In the genomic region with DNA sequence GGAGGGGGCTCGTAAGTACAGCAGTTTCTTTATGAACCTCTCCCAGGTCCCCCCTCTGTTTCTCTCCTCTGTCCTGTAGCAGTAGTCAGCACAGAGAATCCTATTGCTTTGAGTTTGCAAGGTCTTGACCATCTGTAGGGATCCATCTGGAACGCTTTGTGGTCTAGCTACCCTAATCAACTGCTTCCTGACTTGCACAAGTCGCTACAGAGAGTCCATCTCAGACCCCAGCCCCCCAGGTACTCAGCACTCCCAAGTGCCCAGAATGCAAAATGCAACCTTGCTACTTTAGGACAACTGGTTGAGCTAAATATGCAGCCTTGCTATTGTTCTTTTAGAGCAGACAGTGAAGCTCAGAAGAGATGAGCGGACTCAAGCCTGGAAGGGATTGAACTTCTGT, we compare ENCODE assay signal across 9 mouse cellular contexts. TPM values are rescaled to one million over a fixed set of nuclear protein-coding genes. Genes with fewer than 3 reads are reported as not detected.
A peak's percentile ranks its signal among the peaks of the same experiment; 100 is the strongest.
DNase-seq lines count a peak whose midpoint lies in the region; ATAC-seq and TF ChIP-seq lines count a peak whose summit lies in the region.
"Had no signal": no experiment of that assay in that cellular context is flagged by ENCODE, and none has a peak within 500 bp of the region (broad histone marks: within the 10 kb centered on the region; RNA-seq: fewer than 3 reads in every experiment).

No protein-coding gene starts in this region.

- H3K9ac ChIP-seq in hindbrain, embryonic 14.5 days = no peak overlapping the region
- no peak overlapping the region for H3K9ac ChIP-seq in hindbrain, embryonic 12.5 days
- peak overlapping the region; percentile 84 for H3K9ac ChIP-seq in intestine, embryonic 16.5 days (ENCODE audit: low read depth, low read length)
- no peak overlapping the region; the same call in 1 of the 2 replicates for H3K9ac ChIP-seq in stomach, embryonic 15.5 days

- H3K36me3 ChIP-seq in hindbrain, embryonic 14.5 days (replicated peaks; ENCODE audit: control insufficient read depth, insufficient read depth) = no peaks in the 10 kb centered on the region
- H3K36me3 ChIP-seq in hindbrain, embryonic 12.5 days = no peaks in the 10 kb centered on the region
- peaks cover 7% of the 10 kb centered on the region; the same call in 1 of the 2 replicates for H3K36me3 ChIP-seq in thymus, adult 2 months (ENCODE audit: control insufficient read depth, insufficient read depth, low read length)
- H3K36me3 ChIP-seq in intestine, embryonic 16.5 days (ENCODE audit: control insufficient read depth, insufficient read depth, low read length) = no peaks in the 10 kb centered on the region
- no peaks in the 10 kb centered on the region for H3K36me3 ChIP-seq in stomach, embryonic 15.5 days

- no peak for TF ChIP-seq CTCF in thymus, adult 2 months (IDR thresholded peaks at IDR 0.05; ENCODE audit: borderline replicate concordance, control insufficient read depth, extremely low read depth, insufficient read depth, low read length, poor library complexity)

- no peak for TF ChIP-seq POLR2A in thymus, adult 2 months (IDR thresholded peaks at IDR 0.05; ENCODE audit: control insufficient read depth, extremely low read depth, insufficient read depth, low read length, poor library complexity)

- H3K27me3 ChIP-seq in hindbrain, embryonic 14.5 days (ENCODE audit: control insufficient read depth, insufficient read depth, low read length) = peaks cover 36% of the 10 kb centered on the region
- peaks cover 55% of the 10 kb centered on the region for H3K27me3 ChIP-seq in hindbrain, embryonic 12.5 days
- H3K27me3 ChIP-seq in thymus, adult 2 months (ENCODE audit: control insufficient read depth, insufficient read depth, low read length) = no peaks in the 10 kb centered on the region
- no peaks in the 10 kb centered on the region for H3K27me3 ChIP-seq in intestine, embryonic 16.5 days (replicated peaks; ENCODE audit: control insufficient read depth, insufficient read depth, low read length)
- no peaks in the 10 kb centered on the region for H3K27me3 ChIP-seq in stomach, embryonic 15.5 days (replicated peaks)

- no peak overlapping the region for H3K27ac ChIP-seq in hindbrain, embryonic 14.5 days
- no peak overlapping the region for H3K27ac ChIP-seq in hindbrain, embryonic 12.5 days
- peak overlapping the region; percentile 91 for H3K27ac ChIP-seq in thymus, adult 2 months (ENCODE audit: control insufficient read depth, insufficient read depth, low read length)
- no peak overlapping the region for H3K27ac ChIP-seq in intestine, embryonic 16.5 days (ENCODE audit: low read length)
- 0 out of 2 replicates have a peak overlapping the region, but pooled peaks have one; percentile 83 for H3K27ac ChIP-seq in stomach, embryonic 15.5 days

- 77% methylated on average over 4 of the region's 4 CpGs for WGBS in hindbrain, embryonic 14.5 days
- WGBS in hindbrain, embryonic 12.5 days = 65% methylated on average over 4 of the region's 4 CpGs
- WGBS in thymus, adult 2 months = 10% methylated on average over 4 of the region's 4 CpGs
- 67% methylated on average over 4 of the region's 4 CpGs for WGBS in intestine, embryonic 16.5 days
- WGBS in stomach, embryonic 15.5 days = 52% methylated on average over 4 of the region's 4 CpGs

- no peaks in the 10 kb centered on the region; the same call in 1 of the 2 replicates for H3K4me1 ChIP-seq in hindbrain, embryonic 14.5 days (replicated peaks; ENCODE audit: control insufficient read depth, insufficient read depth, low read length)
- peaks cover 24% of the 10 kb centered on the region for H3K4me1 ChIP-seq in hindbrain, embryonic 12.5 days
- peaks cover 56% of the 10 kb centered on the region for H3K4me1 ChIP-seq in thymus, adult 2 months (replicated peaks; ENCODE audit: control insufficient read depth, insufficient read depth, low read length)
- H3K4me1 ChIP-seq in intestine, embryonic 16.5 days (ENCODE audit: control insufficient read depth, insufficient read depth, low read length) = peaks cover 37% of the 10 kb centered on the region
- H3K4me1 ChIP-seq in stomach, embryonic 15.5 days = peaks cover 44% of the 10 kb centered on the region

- no peak for ATAC-seq in hindbrain, embryonic 14.5 days (ENCODE audit: low FRiP score)
- ATAC-seq in hindbrain, embryonic 12.5 days (ENCODE audit: low FRiP score) = no peak
- ATAC-seq in intestine, embryonic 16.5 days = no peak
- ATAC-seq in stomach, embryonic 15.5 days (ENCODE audit: insufficient read depth, low FRiP score, low read depth) = no peak

- H3K4me3 ChIP-seq in hindbrain, embryonic 14.5 days (replicated peaks; ENCODE audit: low read length) = peak overlapping the region; percentile 57; the same call in 1 of the 2 replicates
- H3K4me3 ChIP-seq in hindbrain, embryonic 12.5 days = no peak overlapping the region
- peak overlapping the region; percentile 100 for H3K4me3 ChIP-seq in thymus, adult 2 months (ENCODE audit: control insufficient read depth, insufficient read depth, low read length)
- peak overlapping the region; percentile 75 for H3K4me3 ChIP-seq in intestine, embryonic 16.5 days (ENCODE audit: low read length)
- H3K4me3 ChIP-seq in stomach, embryonic 15.5 days (replicated peaks) = peak overlapping the region; percentile 74

- no peak for DNase-seq in hindbrain, embryonic 14.5 days (ENCODE audit: low spot score)
- DNase-seq in thymus, adult 2 months = no peak
- no peak for DNase-seq in thymus, postnatal 10 days (ENCODE audit: low spot score in 2 of 2)
- DNase-seq in urinary bladder, postnatal 14 days (ENCODE audit: low spot score) = no peak
- no peak for DNase-seq in retina, postnatal 1 day
- DNase-seq: adrenal gland, postnatal 14 days had no signal

- H3K4me2 ChIP-seq in hindbrain, embryonic 14.5 days (replicated peaks) = peak overlapping the region; percentile 100
- no peak overlapping the region for H3K4me2 ChIP-seq in hindbrain, embryonic 12.5 days (replicated peaks)
- peak overlapping the region; percentile 87 for H3K4me2 ChIP-seq in intestine, embryonic 16.5 days (ENCODE audit: low read depth, low read length)
- peak overlapping the region; percentile 82 for H3K4me2 ChIP-seq in stomach, embryonic 15.5 days

- no peaks in the 10 kb centered on the region for H3K9me3 ChIP-seq in hindbrain, embryonic 14.5 days (ENCODE audit: control insufficient read depth, low read length)
- H3K9me3 ChIP-seq in hindbrain, embryonic 12.5 days (replicated peaks) = no peaks in the 10 kb centered on the region
- no peaks in the 10 kb centered on the region for H3K9me3 ChIP-seq in intestine, embryonic 16.5 days (ENCODE audit: control insufficient read depth, low read length)
- H3K9me3 ChIP-seq in stomach, embryonic 15.5 days = no peaks in the 10 kb centered on the region

RNA-seq across cellular contexts. Expression of a gene that starts 3.1 kb away (rescaled TPM):
- 6.0 and 8.4 TPM in 2 replicates for polyA plus RNA-seq in hindbrain, embryonic 14.5 days (2014; fragmentation: Nextera tagmentation; extraction: Ambion mirVana)
- 16.8 and 18.4 TPM in 2 replicates for polyA plus RNA-seq in hindbrain, embryonic 12.5 days (2016; fragmentation: Nextera tagmentation; extraction: Ambion mirVana)
- 220 and 249 TPM in 2 replicates for polyA plus RNA-seq in thymus, adult 2 months (2012; rRNA removed)
- 28.7 and 32.4 TPM in 2 replicates for polyA plus RNA-seq in intestine, embryonic 16.5 days (2015; fragmentation: Nextera tagmentation; extraction: Ambion mirVana)
- 42.4 and 43.1 TPM in 2 replicates for polyA plus RNA-seq in stomach, embryonic 15.5 days (2015; fragmentation: Nextera tagmentation; extraction: Ambion mirVana)

RNA-seq across cellular contexts. Expression of a gene that starts 57.1 kb away (rescaled TPM):
- 35.2 and 36.5 TPM in 2 replicates for polyA plus RNA-seq in hindbrain, embryonic 14.5 days (2014; fragmentation: Nextera tagmentation; extraction: Ambion mirVana)
- polyA plus RNA-seq in hindbrain, embryonic 12.5 days (2016; fragmentation: Nextera tagmentation; extraction: Ambion mirVana) = 35.8 and 38.9 TPM in 2 replicates
- polyA plus RNA-seq in thymus, adult 2 months (2012; rRNA removed) = 37.5 and 43.2 TPM in 2 replicates
- 122 and 142 TPM in 2 replicates for polyA plus RNA-seq in intestine, embryonic 16.5 days (2015; fragmentation: Nextera tagmentation; extraction: Ambion mirVana)
- 107 and 111 TPM in 2 replicates for polyA plus RNA-seq in stomach, embryonic 15.5 days (2015; fragmentation: Nextera tagmentation; extraction: Ambion mirVana)

Comparison
In these comparisons a context has a peak if more than half of its experiments do, and no peak if none do; other contexts are left out.
1. H3K27ac ChIP-seq: peak in thymus, adult 2 months (single experiment) and stomach, embryonic 15.5 days (single experiment); none in hindbrain, embryonic 14.5 days (single experiment), hindbrain, embryonic 12.5 days (single experiment) and intestine, embryonic 16.5 days (single experiment).